Mouse (Mus musculus) liver, adult 2 months (tissue): Measurements from ENCODE around the gene P4ha1. TPM values are rescaled to one million over a fixed set of nuclear protein-coding genes. Genes with fewer than 3 reads are reported as not detected.

Experiments used
- DNase-seq: peaks from one replicate; pipeline ENCODE4 v3.0.0-alpha.2; 2011; ENCODE audit warnings: low read depth, low spot score; ENCODE audit errors: extremely low read depth
- H3K27ac ChIP-seq: fragments of 200-500 bp; replicated peaks from 2 replicates; pipeline ENCODE4 v1.5.1; 2012; ENCODE audit warnings: low read depth, mild to moderate bottlenecking, control low read depth, inconsistent platforms, low read length; ENCODE audit not compliant: insufficient read depth
- H3K27me3 ChIP-seq: fragments of 200-500 bp; 2 replicates; pipeline ENCODE4 v1.6.1; 2012; ENCODE audit warnings: mild to moderate bottlenecking, moderate library complexity, low read length, inconsistent platforms; ENCODE audit not compliant: control insufficient read depth, insufficient read depth
- H3K36me3 ChIP-seq: fragments of 200-500 bp; 2 replicates; pipeline ENCODE4 v1.6.1; 2012; ENCODE audit warnings: low read length, inconsistent platforms; ENCODE audit not compliant: control insufficient read depth, insufficient read depth
- H3K4me1 ChIP-seq: fragments of 200-500 bp; 2 replicates; pipeline ENCODE4 v1.6.1; 2011; ENCODE audit warnings: low read length; ENCODE audit not compliant: control insufficient read depth, insufficient read depth
- H3K4me3 ChIP-seq: fragments of 200-500 bp; 2 replicates; pipeline ENCODE4 v1.5.1; 2011; ENCODE audit warnings: low read depth, mild to moderate bottlenecking, control low read depth, low read length, moderate library complexity; ENCODE audit not compliant: insufficient read depth
- H3K79me2 ChIP-seq: fragments of 200-500 bp; 2 replicates; pipeline ENCODE4 v1.6.1; 2012; ENCODE audit warnings: inconsistent platforms, mild to moderate bottlenecking, low read length, moderate library complexity; ENCODE audit not compliant: control insufficient read depth, insufficient read depth
- H3K9ac ChIP-seq: fragments of 200-500 bp; 2 replicates; pipeline ENCODE4 v1.6.1; 2012; ENCODE audit warnings: low read depth, mild to moderate bottlenecking, control low read depth, inconsistent platforms, low read length
- CTCF ChIP-seq: fragments of 200-500 bp; IDR thresholded peaks from 2 replicates; pipeline ENCODE4 v1.5.1; 2011; ENCODE audit warnings: low read depth, low read length, control low read depth
- POLR2A ChIP-seq: fragments of 200-500 bp; IDR thresholded peaks from 2 replicates; pipeline ENCODE4 v1.6.1; 2011; ENCODE audit warnings: low read length, control low read depth; ENCODE audit not compliant: insufficient read depth; ENCODE audit errors: extremely low read depth
- WGBS: fragments of 180-500 bp; shearing (Covaris S2); methylation state at CpG from one replicate; pipeline ENCODE4 v1.1.7; 2018; 5-methylcytosine and 5-hydroxymethylcytosine counted together
- polyA plus RNA-seq: library from polyadenylated mRNA; depleted of rRNA; stranded (reverse); fragments of >200 nt; gene quantifications from 2 replicates; pipeline ENCODE4 v1.2.3, GENCODE M21; 2012
- total RNA-seq: library from RNA; depleted of rRNA; stranded (reverse); fragments of >200 nt; gene quantifications from 2 replicates; pipeline ENCODE4 v1.2.3, GENCODE M21; 2014

Gene P4ha1
- total and polyA plus RNA-seq, 2 experiments: 4.7 to 6.4 TPM

DNA sequence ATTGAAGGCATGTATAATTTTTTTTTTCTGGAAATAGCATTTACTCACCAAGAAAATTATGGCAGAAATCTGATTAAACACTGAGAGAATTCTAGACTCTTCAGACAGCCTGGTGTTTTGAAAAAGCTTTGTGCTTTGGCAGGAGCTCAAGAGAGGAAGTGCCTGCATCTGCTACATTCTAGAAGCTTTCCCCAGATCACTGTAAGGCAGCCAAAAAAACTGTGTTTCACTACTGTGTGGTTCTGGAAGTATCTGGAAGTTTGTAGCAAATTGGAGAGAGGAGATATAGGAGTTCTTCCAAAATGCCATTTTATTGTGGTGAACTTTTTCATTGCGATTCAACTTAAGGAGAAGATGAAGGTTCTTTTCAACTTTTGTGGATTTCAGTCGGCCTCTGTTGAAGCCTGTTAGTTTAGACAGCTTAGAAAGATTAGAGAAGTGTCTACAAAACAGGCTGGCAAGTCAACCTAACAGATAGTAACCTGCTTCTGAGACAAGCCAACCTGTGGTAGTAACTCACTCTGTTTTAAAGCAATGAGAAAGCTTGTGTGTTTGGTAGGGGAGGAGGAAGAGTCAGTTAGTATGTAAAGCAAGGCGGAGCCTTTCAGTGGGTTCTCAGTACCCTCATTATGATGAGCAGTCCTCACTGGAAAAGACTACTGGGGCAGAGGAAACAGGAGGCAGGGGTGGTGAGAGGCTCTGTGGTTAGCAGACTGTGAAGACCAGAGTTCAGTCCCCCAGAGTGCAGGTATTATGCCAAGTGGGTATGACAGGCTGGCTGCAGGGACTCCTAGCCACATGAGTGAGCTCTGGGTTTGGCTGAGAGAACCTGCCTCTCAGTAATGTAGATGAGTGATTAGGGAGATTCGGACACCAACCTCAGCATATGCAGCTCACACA, 12.1 kb downstream of the P4ha1 start:
- peaks cover 25% of the 10 kb centered on the region for H3K4me1 ChIP-seq
- no peak overlapping the region for H3K9ac ChIP-seq
- H3K27me3 ChIP-seq: no peaks in the 10 kb centered on the region
- H3K79me2 ChIP-seq: peaks cover 11% of the 10 kb centered on the region; the same call in 1 of the 2 replicates
- peak; percentile 78 for DNase-seq
- no peak overlapping the region for H3K4me3 ChIP-seq
- peak overlapping the region; percentile 24 for H3K27ac ChIP-seq
- no peak for TF ChIP-seq POLR2A
- TF ChIP-seq CTCF: no peak
- WGBS: 59% methylated on average over 4 of the region's 4 CpGs
- H3K36me3 ChIP-seq: peaks cover 12% of the 10 kb centered on the region; the same call in 1 of the 2 replicates

DNA sequence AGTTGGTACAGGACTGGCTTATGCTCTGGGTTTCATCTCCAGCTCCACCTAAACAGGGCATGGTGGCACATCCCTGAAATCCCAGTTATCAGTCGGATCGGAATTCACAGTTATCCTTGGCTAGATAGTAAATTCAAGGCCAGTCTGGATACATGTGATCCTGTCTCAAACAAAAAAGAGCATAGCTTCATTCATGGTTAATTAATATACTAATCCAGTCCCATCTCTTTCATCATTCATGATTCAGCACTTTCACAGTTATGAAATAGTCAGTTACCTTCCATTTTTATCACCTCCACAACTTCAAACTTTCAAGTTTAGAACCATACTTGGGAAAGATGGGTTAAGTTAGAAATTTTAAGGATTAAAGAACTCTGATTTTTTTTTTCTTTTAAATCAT, 13.0 kb downstream of the P4ha1 start:
- H3K27ac ChIP-seq: no peak overlapping the region
- peaks cover 22% of the 10 kb centered on the region for H3K4me1 ChIP-seq
- peaks cover 15% of the 10 kb centered on the region for H3K36me3 ChIP-seq
- DNase-seq: peak; percentile 73
- TF ChIP-seq POLR2A: no peak
- no peak for TF ChIP-seq CTCF
- H3K4me3 ChIP-seq: no peak overlapping the region
- peaks cover 8% of the 10 kb centered on the region; the same call in 1 of the 2 replicates for H3K79me2 ChIP-seq
- no peak overlapping the region for H3K9ac ChIP-seq
- H3K27me3 ChIP-seq: no peaks in the 10 kb centered on the region
- WGBS: 19% methylated on average over 2 of the region's 2 CpGs

DNA sequence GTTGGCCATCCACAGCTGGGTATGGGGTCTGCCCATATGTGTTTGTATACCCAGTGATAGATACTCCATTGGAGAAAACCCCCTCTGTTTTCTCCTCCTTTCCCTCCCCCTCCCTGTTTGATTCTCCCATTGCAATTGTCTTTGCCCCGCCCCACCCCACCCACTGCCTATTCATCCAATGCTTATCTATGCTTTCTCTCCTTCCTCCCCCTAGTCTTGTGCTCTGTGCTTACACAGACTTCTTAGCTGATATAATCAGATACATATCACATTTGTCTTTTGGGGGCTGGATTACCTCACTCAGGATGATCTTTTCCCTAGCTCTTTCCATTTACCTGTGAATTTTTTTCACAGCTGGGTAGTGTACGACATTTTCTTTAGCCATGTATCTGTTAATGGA, 23.5 kb downstream of the P4ha1 start:
- no peak overlapping the region for H3K4me3 ChIP-seq
- TF ChIP-seq POLR2A (no peak), CTCF (no peak)
- no peak overlapping the region for H3K27ac ChIP-seq
- no peak overlapping the region for H3K9ac ChIP-seq
- H3K36me3 ChIP-seq: peaks cover 68% of the 10 kb centered on the region
- WGBS: 95% methylated on average over 2 of the region's 2 CpGs
- DNase-seq: no peak
- H3K4me1 ChIP-seq: no peaks in the 10 kb centered on the region
- no peaks in the 10 kb centered on the region for H3K79me2 ChIP-seq
- H3K27me3 ChIP-seq: no peaks in the 10 kb centered on the region

DNA sequence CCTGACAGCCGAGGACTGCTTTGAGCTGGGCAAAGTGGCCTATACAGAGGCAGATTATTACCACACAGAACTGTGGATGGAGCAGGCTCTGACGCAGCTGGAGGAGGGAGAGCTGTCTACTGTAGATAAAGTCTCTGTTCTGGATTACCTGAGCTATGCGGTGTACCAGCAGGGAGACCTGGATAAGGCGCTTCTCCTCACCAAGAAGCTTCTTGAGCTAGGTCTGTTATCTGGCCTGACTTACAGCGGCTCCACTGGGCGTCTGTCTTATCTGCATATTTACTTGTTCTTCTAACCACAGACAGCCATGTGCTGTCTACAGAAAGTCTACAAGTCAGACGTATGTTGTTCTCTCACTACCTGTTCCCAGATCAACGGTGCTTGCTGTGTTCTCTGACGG, 25.1 kb downstream of the P4ha1 start:
- peaks cover 71% of the 10 kb centered on the region for H3K36me3 ChIP-seq

DNA sequence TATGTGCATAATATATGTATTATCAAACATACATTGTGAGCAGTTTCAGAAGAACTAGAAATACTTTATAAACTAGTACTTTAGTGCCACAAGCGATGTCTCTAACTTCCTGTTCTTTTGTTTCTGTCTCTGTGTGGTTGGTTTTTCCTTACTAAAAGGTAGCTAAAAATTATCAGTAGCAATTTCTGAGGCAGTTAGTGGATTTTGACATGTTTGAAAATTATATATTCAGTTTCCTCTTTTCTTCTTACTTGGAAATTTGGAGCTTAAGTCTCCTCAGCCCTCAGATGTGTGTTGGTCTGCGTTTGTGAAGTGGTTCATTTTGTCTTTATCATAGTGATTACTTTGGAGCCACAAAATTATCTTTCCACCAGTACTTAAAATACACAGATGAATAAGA, 26.4 kb downstream of the P4ha1 start:
- DNase-seq: no peak
- H3K9ac ChIP-seq: no peak overlapping the region
- H3K4me3 ChIP-seq: no peak overlapping the region
- H3K27me3 ChIP-seq: no peaks in the 10 kb centered on the region
- 97% methylated on average over 2 of the region's 2 CpGs for WGBS
- peaks cover 69% of the 10 kb centered on the region for H3K36me3 ChIP-seq
- TF ChIP-seq CTCF (no peak), POLR2A (no peak)
- H3K79me2 ChIP-seq: no peaks in the 10 kb centered on the region
- no peak overlapping the region for H3K27ac ChIP-seq
- H3K4me1 ChIP-seq: no peaks in the 10 kb centered on the region

More for the DNA sequence above, 25.1 kb downstream of the P4ha1 start:
- no peaks in the 10 kb centered on the region for H3K79me2 ChIP-seq
- H3K9ac ChIP-seq: no peak overlapping the region
- no peak overlapping the region for H3K4me3 ChIP-seq
- no peak for DNase-seq
- H3K27ac ChIP-seq: no peak overlapping the region
- 91% methylated on average over 9 of the region's 9 CpGs for WGBS
- TF ChIP-seq POLR2A: no peak
- TF ChIP-seq CTCF: no peak
- H3K4me1 ChIP-seq: no peaks in the 10 kb centered on the region
- no peaks in the 10 kb centered on the region for H3K27me3 ChIP-seq

DNA sequence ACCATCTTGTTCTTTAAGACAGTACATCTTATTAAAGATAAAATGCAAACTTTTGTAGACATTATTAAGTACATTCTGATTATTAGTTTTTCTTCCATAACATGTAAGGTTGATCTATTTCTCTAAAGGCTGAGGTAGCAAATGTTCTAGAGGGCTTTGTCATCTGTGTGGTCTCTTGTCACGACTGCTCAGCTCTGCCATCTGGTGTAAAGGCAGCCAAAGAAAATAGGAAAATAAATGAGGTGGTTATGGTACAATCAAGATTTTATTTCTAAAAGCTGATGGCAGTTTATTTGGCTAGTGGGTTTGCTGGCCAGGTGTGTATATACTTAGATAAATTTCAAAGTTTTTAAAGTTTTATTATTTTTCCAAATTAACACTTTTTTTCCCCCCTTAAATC, 30.0 kb downstream of the P4ha1 start:
- no peaks in the 10 kb centered on the region; the same call in 1 of the 2 replicates for H3K79me2 ChIP-seq
- no peaks in the 10 kb centered on the region for H3K27me3 ChIP-seq
- no peak overlapping the region for H3K4me3 ChIP-seq
- TF ChIP-seq POLR2A (no peak), CTCF (no peak)
- H3K4me1 ChIP-seq: no peaks in the 10 kb centered on the region
- no peak for DNase-seq
- peaks cover 63% of the 10 kb centered on the region for H3K36me3 ChIP-seq
- 66% methylated on average over 1 of the region's 1 CpGs for WGBS
- no peak overlapping the region for H3K9ac ChIP-seq
- H3K27ac ChIP-seq: no peak overlapping the region
